Mouse (Mus musculus): ENCODE measurements around the gene Rasl10a.
"Not testable (repeated sequence)": the region's sequence is repeated elsewhere in the genome, so short reads cannot be mapped to it uniquely, and the experiment has no call there.

- TF ChIP-seq POLR2A (IDR thresholded peaks at IDR 0.05; ENCODE audit: insufficient read depth, low read depth, low read length); CTCF (IDR thresholded peaks at IDR 0.05): not testable (repeated sequence)
These were observed 18.9 kb downstream of the Rasl10a start for GRCm38 (mm10) chr11:5076843-5077242.
